Mouse (Mus musculus) adrenal gland (tissue): Measurements from ENCODE around the gene Hes7.

Experiments
- intact Hi-C: fragments of 180-260 bp; cut with DNase I; formaldehyde crosslinking; loops from one replicate; pipeline ENCODE4 v1.15.1; 2025
- long read RNA-seq, 2 experiments: library from polyadenylated mRNA; unstranded; transcript quantifications; one replicate each; pipeline ENCODE4 v2.0.0; 2020; ENCODE audit warnings: borderline replicate concordance in 1 of 2; ENCODE audit not compliant: insufficient replicate concordance in 1 of 2

Gene Hes7
- long read RNA-seq, experiment 1, partial matches to known transcripts: 0 of 1 reads
- long read RNA-seq, experiment 1, other reads (novel, unspliced or antisense): 1 of 1 reads
- long read RNA-seq, experiment 2: 0 reads

DNA sequence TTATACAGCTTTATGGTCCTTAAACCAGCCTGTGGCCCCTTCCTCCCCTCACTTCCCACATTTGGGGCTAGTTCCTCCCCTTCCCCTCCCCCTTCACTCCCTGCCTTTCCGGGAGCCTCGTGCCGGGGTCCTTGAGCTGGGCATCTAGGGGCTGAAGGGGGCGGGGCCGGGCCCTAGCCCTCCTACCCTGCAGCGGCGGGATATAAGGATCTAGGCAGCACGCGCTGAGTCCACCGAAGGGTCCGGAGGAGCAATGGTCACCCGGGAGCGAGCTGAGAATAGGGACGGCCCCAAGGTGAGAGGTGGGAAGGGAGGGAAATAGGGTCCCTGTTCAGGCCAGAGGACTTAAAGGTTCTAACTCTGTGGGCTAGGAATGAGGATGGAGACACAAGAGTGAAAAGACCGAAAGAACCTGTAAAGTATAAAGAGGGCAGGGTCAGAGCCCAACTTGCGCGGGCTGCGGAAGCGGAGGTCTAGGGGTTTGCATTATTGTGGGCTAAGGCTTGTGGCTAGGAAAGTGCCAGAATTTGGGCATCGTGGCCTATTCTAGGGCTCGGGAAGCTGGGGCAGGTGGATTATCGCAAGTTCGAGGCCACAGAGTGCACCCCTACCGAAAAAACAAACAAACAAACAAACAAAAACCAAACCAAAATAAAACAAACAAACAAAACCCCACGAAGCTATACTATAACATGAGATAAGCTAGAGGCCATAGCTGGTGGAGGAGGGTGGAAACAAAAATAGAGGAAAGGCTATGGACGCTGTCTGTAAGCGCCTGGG lies at the start of gene Hes7:
TSS of gene Hes7 (plus strand) at position 184 of the 780 bp plus-strand sequence.
- intact Hi-C loops: no loop called here

DNA sequence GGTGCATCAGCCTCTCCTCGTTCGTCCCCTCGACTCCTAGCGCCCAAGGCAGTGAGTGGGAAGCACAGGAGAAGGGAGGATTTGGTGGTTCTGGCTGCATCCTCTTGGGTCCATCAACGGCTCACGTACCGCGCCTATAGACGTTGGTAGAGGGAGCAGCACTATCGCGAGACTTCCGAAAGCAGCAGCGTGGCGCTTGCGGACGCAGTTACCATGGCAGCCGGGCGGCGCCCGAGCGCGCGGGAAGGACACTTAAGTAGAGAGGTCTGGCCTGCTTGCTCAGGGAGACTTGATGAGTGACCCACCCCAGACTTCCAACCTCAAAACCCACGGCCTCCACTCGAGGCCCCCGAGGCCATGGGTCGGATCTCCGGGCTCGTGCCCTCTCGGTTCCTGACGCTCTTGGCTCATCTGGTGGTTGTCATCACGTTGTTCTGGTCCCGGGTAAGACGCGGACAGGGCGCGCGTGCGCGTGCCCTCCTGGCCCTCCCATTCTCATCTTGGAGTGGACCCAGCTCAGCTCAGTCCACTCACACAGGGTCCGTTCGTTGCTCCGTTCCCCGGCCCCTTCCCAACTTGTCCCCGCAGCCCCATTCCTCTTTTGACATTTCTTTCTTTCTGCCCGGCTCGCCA lies 49.5 kb upstream of the Hes7 start, which contains the start of gene Tmem107:
TSS of gene Tmem107 (plus strand) at position 217 of the 633 bp plus-strand sequence.
- intact Hi-C loops: no loop called here

DNA sequence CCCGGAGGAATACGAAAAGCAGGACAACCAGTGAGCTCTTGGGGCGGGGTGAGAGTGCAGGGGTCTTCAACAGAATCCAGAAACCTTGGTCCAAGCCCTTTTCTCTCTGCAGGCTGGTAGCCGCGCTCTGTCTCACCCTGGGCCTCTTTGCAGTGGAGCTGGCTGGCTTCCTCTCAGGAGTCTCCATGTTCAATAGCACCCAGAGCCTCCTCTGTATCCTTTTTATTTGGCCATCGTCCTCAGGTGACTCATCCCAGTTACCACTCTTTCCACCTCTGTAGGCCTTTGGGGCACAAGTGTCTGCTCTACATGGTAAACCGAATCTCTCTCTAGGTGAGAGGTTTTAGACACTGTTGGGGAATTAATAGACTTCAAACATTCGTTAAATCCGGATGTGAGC lies 48.9 kb upstream of the Hes7 start:
- intact Hi-C loops: no loop called here

DNA sequence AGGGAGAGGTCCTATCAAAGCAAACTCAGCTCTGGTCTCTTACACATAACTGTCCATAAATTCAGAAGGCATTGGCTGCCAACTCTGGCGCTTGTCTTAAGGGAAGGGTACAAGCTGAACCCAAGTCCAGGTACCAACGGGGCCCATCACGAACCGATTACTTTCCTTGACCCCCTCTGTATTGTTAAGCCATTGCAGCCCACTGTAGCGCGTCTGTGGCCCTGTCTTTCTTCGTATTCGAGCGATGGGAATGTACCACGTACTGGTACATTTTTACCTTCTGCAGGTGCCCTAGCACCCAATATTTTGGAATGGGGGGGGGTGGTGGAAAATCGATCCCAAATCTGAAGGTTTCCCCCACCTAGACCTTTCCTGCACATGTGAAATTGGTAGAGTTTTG lies 48.0 kb upstream of the Hes7 start:
- intact Hi-C loops: no loop called here

DNA sequence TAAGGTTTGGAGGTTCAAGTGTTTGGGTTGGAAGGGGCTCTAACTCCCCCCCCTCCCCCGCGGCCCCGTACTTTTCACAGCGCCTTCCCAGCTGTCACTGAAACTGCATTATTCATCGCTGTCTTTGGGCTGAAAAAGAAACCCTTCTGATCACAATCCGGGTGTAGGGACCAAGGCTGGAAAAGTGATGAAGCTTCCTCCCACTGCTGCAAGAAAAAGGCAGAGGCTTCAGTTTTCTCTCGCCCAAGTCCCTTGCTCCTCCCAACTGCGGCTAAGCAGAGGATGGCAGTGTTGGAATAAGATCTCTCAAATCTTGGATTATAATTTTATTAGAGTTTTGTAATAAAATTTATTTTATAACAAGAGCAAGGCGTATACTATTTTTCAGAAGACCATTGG lies 47.5 kb upstream of the Hes7 start:
- intact Hi-C loops: no loop called here

DNA sequence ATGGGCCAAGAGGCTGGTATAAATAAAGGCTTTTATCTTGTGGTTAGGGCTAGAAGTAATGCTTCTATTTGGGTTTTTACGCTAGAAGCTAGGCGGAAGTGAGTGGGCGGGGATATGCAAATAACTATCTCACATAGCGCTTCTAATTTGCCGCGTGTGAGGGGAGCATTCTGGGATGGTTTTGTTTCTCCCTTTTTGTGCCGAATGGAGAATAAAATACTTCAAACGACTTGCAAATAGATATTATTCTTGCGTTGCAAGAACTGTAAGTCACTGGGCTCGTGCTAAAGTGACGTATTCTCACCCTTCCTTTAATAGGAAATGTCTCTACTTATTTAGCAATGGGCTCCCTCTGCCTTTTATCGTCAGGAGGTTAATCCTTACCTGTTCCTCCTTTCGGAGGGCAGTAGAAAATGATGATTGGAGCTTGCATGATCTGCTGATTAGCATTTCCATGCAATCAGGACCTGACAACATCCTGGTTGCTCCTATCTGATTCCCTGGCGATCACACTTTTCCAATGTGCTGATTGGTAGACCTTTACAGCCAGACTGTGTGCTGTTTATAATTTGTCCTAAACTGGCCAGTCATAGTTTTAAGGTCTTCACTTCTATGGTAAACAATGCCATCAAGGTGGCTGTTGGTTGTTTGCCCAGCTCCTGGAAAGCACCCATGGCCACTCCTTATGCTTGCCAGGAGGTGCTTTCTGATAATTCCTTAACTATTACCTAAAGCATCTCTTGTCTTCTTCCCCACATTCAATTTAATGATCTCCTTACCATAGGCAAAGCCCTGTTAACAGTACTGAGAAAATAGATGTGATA lies 46.9 kb upstream of the Hes7 start:
- intact Hi-C loops: no loop called here

DNA sequence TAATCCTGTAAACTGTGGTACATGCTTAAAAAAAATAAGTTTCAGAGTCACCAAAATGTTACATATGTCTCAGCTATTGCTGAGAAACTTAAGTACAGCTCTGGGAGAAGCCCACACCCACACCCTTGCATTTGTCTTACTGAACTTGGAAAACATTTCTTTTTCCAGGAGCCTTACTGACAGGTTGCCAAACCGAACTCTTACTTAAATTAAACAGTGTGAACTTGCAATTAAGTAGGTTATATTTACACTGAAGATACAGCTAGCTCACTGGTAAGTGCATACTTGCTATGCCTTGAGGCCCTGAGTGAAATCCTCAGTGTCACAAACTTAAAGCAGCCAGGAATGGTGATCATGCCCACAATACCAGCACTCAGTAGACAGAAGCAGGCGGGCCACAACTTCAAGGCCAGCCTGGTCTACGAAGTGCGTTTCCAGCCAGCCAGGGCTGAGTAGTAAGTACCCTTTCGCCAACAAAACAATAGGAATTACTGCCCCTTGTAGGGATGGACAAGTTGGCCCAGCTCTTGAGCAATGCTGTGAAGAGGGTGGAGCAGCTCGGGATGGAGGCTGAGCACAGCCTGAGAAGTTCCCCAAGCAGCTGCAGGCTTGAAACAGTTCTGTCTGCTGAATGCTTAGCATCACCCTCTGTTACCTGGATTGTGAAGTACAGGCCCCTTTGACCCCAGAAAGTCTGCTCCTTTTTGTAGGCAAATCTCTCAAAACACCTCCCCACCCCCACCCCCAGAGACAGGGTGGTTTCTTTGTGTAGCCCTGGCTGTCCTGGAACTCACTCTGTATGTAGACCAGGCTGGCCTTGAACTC lies 46.0 kb upstream of the Hes7 start:
- intact Hi-C loops: no loop called here

DNA sequence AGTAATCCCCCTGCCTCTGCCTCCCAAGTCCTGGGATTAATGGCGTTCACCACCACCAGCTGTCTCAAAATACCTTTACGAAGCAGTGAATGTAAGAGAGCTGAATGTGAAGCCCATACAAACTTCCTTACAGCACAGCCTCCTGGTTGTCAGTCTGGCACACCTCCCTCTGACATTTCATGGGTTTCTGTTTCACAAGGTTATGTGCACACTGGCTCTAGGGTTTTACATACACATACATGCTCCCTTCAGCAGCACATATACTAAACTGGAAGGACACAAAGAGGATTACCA lies 45.5 kb upstream of the Hes7 start:
- intact Hi-C loops: no loop called here

DNA sequence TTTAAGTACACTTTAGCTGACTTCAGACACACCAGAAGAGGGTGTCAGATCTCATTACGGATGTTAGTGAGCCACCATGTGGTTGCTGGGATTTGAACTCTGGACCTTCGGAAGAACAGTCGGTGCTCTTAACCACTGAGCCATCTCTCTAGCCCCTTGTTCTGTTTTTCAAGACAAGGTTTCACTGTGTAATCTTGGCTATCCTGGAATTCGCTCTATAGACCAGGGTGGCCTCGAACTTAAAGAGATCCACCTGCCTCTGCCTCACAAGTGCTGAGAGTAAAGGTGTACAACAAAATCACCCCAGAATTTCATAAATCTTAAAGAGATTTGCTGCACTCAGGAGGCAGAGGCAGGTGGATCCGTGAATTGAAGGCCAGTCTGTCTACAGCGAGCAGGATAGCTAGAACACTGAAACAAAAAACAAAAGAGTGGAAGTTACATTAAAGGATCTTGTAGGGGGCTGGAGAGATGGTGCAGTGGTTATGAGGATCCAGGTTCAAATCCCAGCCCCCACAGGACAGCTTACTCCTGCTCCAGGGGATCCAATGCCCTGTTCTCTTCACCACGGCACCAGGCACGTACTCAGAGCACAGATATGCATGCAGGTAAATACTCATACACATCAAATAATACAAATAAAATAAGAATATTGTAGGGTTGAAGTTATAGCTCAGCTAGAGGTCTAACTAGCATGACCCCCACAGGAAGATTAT lies 44.3 kb upstream of the Hes7 start:
- intact Hi-C loops: no loop called here

DNA sequence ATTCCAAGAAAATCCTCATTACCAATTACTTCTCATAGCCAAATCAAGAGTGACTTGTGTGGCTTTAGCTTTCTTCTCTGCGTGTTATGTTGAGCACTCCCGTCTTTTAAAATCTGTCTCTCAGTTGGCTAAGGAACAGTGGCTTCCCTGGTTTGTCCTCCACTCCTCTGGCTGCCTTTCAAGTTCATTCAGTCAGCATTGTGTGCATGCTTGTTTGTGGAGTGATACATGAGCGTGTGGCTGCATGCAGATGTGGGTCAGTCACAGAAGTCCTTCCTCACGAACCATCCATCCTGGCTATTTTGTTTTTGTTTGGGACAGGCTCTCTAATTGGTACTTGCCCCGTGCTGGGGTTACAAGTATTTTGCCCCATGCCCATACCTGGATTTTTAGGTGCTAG lies 43.6 kb upstream of the Hes7 start:
- intact Hi-C loops: no loop called here

DNA sequence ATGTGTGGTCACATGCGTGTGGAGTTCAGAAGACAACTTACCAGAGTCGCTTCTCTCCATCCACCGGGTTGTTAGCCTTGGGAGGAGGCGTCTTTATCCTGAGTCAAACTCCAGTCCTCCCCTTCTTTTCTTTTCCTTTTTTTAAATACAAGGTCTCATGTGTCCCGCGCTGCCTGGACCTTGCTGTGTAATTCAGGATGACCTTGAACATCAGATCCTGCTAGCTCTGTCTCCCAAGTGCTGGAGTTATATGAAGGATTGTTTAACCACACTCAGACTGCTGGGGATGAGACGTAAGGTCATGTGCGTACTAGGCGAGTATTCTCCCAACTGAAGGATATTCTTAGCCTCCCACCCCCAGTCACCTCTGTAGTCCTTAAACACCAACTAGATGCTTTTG lies 42.9 kb upstream of the Hes7 start:
- intact Hi-C loops: no loop called here

DNA sequence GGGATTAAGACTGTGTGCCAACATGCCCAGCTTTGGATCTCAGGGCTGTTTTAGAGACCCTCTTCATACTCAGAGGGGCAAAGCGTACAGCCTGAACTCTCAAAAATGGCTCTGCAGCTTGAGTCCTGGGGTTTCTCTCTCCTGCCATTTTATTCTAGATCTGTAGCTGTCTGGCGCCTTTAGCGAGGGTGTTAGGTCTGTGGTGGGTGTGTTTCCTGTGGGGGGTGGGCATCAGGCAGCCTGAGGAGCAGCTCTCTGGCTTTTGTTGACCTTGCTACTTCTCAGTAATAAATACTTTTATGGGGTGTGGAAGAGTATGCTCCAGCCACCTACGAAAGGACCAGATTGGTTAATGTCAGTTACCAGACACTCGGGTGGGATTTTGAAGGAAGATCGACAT lies 42.2 kb upstream of the Hes7 start:
- intact Hi-C loops: no loop called here

DNA sequence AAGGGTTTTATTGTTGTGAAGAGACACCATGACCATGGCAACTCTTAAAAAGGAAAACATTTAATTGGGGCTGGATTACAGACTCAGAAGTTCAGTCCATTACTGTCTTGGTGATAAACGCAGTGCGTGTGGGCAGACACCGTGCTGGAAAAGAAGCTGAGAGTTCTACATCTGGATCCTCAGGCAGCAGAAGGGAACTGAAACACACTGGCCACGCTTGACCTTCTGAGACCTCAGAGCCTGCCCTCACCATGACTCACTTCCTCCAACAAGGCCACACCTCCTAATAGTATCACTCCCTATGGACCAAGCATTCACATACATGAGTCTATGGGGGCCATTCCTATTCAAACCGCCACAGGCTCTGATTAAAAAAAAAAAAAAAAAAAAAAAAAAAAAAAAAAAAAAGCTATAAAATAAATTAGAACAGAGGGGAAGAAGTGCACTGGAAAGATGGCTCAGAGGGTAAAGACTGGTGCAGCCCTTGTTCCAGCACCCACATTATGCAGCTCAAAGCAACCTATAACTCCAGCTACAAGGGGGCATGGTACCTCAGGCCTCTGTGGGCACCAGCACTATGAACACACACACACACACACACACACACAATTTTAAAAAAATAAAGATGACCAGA lies 41.3 kb upstream of the Hes7 start:
- intact Hi-C loops: no loop called here

DNA sequence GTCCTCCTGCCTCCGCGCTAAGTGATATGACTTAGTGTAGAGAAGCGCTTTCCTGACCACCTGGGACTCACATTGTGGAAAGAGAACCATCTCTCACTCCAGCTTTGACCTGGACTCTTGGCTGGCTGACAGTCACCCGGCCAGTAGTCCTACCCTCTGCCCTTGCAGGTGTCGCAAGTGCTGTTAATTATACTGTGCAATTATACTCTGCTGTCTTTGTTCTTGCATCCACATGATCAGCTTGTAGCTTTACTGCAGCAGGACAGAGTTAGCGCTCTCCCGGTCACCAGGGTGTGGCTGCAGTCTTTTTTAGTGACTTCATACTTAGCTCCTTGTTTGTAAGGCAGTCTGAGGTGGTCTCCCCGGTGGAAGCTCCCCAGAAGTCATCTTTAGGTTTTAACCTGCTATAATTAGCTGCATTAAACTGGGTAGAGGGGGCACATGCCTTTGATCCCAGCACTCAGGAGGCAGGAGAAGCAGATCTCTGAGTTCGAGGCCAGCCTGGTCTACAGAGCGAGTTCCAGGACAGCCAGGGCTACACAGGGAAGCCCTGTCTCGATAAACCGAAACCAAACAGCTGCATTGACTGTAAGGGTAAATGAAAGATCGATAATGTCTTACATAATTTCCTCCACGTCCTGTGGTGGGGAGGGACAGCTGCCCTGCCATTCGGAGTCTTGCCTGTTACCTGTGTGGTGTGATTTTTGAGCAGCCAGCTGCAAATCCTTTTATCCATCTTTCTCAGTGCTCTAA lies 39.9 kb upstream of the Hes7 start:
- intact Hi-C loops: no loop called here

DNA sequence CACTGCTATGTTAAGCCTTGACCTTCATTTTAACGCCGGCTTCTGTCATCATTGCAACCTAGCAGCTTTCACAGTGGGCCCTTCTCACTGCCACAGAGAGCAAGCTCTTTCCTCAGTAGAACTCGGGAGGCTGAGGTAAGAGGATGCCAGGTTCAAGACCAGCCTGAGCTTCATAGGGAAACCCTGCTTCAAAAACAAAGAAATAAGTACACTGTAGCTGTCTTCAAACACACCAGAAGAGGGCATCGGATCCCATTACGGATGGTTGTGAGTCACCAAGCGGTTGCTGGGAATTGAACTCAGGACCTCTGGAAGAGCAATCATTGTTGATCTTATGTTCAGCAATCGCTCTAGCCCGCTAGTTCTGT lies 39.4 kb upstream of the Hes7 start:
- intact Hi-C loops: no loop called here

DNA sequence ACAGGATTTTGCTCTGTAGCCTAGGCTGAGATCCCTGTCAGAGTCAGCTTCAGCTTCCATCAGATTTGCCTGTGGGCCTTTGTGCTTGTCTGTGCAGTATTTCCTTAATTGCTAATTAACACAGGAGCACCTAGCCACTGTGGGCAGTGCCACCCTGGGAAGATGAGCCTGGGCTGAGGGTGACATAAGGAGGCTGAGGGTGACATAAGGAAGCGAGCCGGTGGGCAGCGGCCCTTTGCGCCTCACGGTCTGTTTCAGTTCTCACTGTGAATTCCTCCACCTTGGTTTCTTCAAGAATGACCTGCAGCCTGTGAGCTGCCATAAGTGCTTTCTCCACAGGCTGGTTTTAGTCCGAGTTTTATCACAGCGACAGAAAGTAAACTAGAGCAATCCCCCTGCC lies 38.6 kb upstream of the Hes7 start:
- intact Hi-C loops: no loop called here

DNA sequence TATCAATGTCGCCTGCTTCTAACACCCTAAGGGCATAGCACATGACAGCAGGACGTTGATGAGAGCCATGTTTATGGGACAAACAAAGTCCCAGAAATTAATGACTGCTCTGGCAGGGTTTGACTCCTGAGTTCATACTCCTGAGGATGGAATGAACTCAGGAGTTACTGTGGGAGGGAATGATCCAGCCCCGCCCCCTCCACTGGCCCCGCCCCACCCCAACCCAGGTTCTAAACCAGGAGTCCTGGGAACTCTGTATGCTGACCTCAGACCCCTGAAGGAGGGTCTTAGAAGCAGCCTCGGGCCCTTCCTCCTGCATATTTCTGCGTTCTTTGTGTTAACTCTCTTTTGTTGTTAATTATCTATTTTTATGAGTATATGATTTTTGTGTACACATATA lies 34.6 kb upstream of the Hes7 start:
- intact Hi-C loops: no loop called here

DNA sequence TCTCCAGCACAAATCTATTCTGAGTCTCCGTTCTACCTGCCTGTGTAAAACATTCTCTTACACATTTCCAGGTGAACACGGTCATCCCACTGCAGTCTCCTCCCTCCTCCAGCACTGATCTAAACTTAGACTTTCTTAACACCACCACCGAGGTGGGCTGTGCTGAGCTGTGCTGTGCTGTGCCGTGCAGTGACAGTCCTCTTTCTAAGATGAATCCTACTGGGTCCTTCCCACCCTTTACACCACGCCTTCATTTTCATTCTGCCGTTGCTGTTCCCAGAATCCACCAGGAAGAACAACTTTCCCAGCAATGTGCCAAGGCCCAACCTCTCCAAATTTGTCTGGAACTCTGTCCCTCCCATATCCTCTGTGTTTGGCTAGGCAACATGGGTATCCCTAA lies 33.8 kb upstream of the Hes7 start:
- intact Hi-C loops: no loop called here

DNA sequence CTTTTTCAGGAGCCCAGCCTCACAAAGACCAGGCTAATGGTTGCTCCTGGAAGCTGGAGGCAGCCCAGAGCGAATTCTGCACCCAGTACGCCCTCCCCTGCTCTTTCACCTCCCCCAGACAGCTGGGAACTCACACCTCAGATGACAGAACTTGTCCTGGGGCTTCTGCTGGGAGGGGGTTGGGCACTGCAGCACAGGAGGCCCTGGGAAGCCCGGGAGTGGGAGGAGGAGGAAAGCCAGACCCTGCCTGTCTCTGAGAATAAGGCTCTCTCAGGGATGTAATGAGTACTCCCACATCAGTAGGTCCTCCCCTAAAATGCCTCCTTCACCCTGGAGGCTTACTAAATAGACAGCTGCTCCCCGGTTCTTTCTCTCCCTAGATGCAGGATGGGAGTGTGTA lies 33.1 kb upstream of the Hes7 start:
- intact Hi-C loops: no loop called here

DNA sequence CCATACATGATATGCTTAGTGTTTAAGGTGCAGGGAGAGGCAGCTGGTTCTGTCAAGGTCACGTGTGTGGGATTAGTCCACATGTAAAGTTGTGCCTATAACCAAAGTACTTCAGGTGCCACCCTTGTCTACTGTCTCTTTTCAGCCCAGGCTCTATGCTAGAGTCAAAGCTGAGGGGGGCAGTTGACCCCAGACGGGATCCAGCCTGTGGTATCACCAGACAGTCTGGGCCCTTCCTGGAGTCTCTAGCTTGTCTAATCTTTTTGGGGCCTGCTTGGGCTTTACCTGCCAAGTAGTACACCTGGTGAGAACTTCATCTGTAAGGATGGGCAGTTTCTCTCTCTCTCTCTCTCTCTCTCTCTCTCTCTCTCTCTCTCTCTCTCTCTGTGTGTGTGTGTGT lies 32.6 kb upstream of the Hes7 start:
- intact Hi-C loops: no loop called here
